Mouse (Mus musculus): ENCODE measurements around the gene Hbs1l. TPM values are rescaled to one million over a fixed set of nuclear protein-coding genes. Genes with fewer than 3 reads are reported as not detected.

Hbs1l gene
- total and polyA plus RNA-seq, 3 experiments, result 103 to 115 TPM; not detected in 1

- peaks cover 0 to 7% of the 10 kb centered on the region in 2 experiments; a peak in 1 of 4 replicates for H3K36me3 ChIP-seq (ENCODE audit: control insufficient read depth in 1 of 2, insufficient read depth in 2 of 2, low read length in 2 of 2)
- no peaks in the 10 kb centered on the region for H3K79me2 ChIP-seq (ENCODE audit: control insufficient read depth, insufficient read depth, low read length, poor library complexity)
- no peaks in the 10 kb centered on the region for H3K27me3 ChIP-seq (ENCODE audit: control insufficient read depth in 1 of 2, insufficient read depth in 2 of 2, low read length in 2 of 2)
- peaks cover 0 to 8% of the 10 kb centered on the region in 2 experiments; a peak in 2 of 4 replicates for H3K4me1 ChIP-seq (ENCODE audit: control insufficient read depth in 1 of 2, insufficient read depth in 2 of 2, low read length in 2 of 2)
- no peak overlapping the region for H3K27ac ChIP-seq (ENCODE audit: control insufficient read depth, low read depth, low read length)
- no peak overlapping the region for H3K9ac ChIP-seq (ENCODE audit: control insufficient read depth, low read depth, low read length, poor library complexity, severe bottlenecking)
- peak; percentile 84 for DNase-seq (ENCODE audit: low read depth, low spot score)
- peak; percentile 60; the same call in 1 of the 2 replicates for TF ChIP-seq TCF12 (IDR thresholded peaks at IDR 0.05; ENCODE audit: low read depth, low read length)
- TF ChIP-seq KAT2A (conservative IDR thresholded peaks at IDR 0.05; ENCODE audit: low read depth, low read length), result no peak
- peak; percentile 51 for TF ChIP-seq ZC3H11A (IDR thresholded peaks at IDR 0.05; ENCODE audit: low read depth, low read length)
- no peak for TF ChIP-seq E2F4 (IDR thresholded peaks at IDR 0.05; ENCODE audit: borderline replicate concordance, low read depth, low read length)
- no peak for TF ChIP-seq GABPA (IDR thresholded peaks at IDR 0.05; ENCODE audit: low read depth, low read length)
- TF ChIP-seq MAX (IDR thresholded peaks at IDR 0.05; ENCODE audit: low read length), result 0 out of 2 replicates have a peak, but pooled peaks have one; percentile 19
- no peak for TF ChIP-seq ETS1 (IDR thresholded peaks at IDR 0.05; ENCODE audit: low read depth, low read length)
- peak; percentile 72 to 85 (median 77) for TF ChIP-seq CTCF (IDR thresholded peaks at IDR 0.05 in 2 of 3, conservative IDR thresholded peaks at IDR 0.05 in 1 of 3; ENCODE audit: control insufficient read depth in 1 of 3, insufficient read depth in 1 of 3, low read depth in 2 of 3, low read length in 3 of 3, poor library complexity in 1 of 3, severe bottlenecking in 1 of 3)
- no peak for TF ChIP-seq JUND (IDR thresholded peaks at IDR 0.05; ENCODE audit: low read depth, low read length)
- peak; percentile 91 for TF ChIP-seq SMC3 (IDR thresholded peaks at IDR 0.05; ENCODE audit: low read depth, low read length)
- peak; percentile 25; the same call in 1 of the 2 replicates for TF ChIP-seq TAL1 (IDR thresholded peaks at IDR 0.05; ENCODE audit: low read length)
- no peak for TF ChIP-seq GATA1 (IDR thresholded peaks at IDR 0.05; ENCODE audit: low read depth, low read length)
- peak; percentile 51 to 53 for TF ChIP-seq EP300 (IDR thresholded peaks at IDR 0.05; ENCODE audit: low read depth in 1 of 2, low read length in 2 of 2)
- peak; percentile 54 for TF ChIP-seq RAD21 (IDR thresholded peaks at IDR 0.05; ENCODE audit: low read depth, low read length)
- no peak overlapping the region for H3K4me3 ChIP-seq (ENCODE audit: control insufficient read depth in 1 of 2, insufficient read depth in 1 of 2, low read depth in 2 of 2, low read length in 2 of 2)
- no peaks in the 10 kb centered on the region for H3K9me3 ChIP-seq (replicated peaks; ENCODE audit: insufficient read depth, low read length)
Measured at GRCm38 (mm10) chr10:21378196-21378944, 82.6 kb downstream of the Hbs1l start.

GRCm38 (mm10) chr10:21382914-21383313 is 87.1 kb downstream of the Hbs1l start:
- no peak overlapping the region for H3K27ac ChIP-seq (ENCODE audit: control insufficient read depth, low read depth, low read length)
- no peaks in the 10 kb centered on the region for H3K9me3 ChIP-seq (replicated peaks; ENCODE audit: insufficient read depth, low read length)
- peaks cover 2 to 22% of the 10 kb centered on the region in 2 experiments; a peak in 3 of 4 replicates for H3K4me1 ChIP-seq (ENCODE audit: control insufficient read depth in 1 of 2, insufficient read depth in 2 of 2, low read length in 2 of 2)
- H3K36me3 ChIP-seq (ENCODE audit: control insufficient read depth in 1 of 2, insufficient read depth in 2 of 2, low read length in 2 of 2), result peaks cover 0 to 21% of the 10 kb centered on the region in 2 experiments; a peak in 2 of 4 replicates
- no peaks in the 10 kb centered on the region for H3K79me2 ChIP-seq (ENCODE audit: control insufficient read depth, insufficient read depth, low read length, poor library complexity)
- no peak overlapping the region; the same call in 1 of the 2 replicates for H3K9ac ChIP-seq (ENCODE audit: control insufficient read depth, low read depth, low read length, poor library complexity, severe bottlenecking)
- H3K4me3 ChIP-seq (ENCODE audit: control insufficient read depth in 1 of 2, insufficient read depth in 1 of 2, low read depth in 2 of 2, low read length in 2 of 2), result no peak overlapping the region
- no peaks in the 10 kb centered on the region for H3K27me3 ChIP-seq (ENCODE audit: control insufficient read depth in 1 of 2, insufficient read depth in 2 of 2, low read length in 2 of 2)
- peak; percentile 38; the same call in 1 of the 2 replicates for TF ChIP-seq TBP (IDR thresholded peaks at IDR 0.05; ENCODE audit: low read depth, low read length)
- TF ChIP-seq ZNF384 (IDR thresholded peaks at IDR 0.05; ENCODE audit: low read depth, low read length), result peak; percentile 46
- peak; percentile 59 for TF ChIP-seq HCFC1 (IDR thresholded peaks at IDR 0.05; ENCODE audit: low read depth, low read length)
- 0 out of 2 replicates have a peak, but pooled peaks have one; percentile 39 for TF ChIP-seq MXI1 (IDR thresholded peaks at IDR 0.05; ENCODE audit: low read depth, low read length)
- peak; percentile 76 for TF ChIP-seq GATA1 (IDR thresholded peaks at IDR 0.05; ENCODE audit: low read depth, low read length)
- no peak for TF ChIP-seq GABPA (IDR thresholded peaks at IDR 0.05; ENCODE audit: low read depth, low read length)
- TF ChIP-seq MYC (IDR thresholded peaks at IDR 0.05; ENCODE audit: low read depth, low read length), result peak; percentile 11; the same call in 1 of the 2 replicates
- TF ChIP-seq RCOR1 (IDR thresholded peaks at IDR 0.05; ENCODE audit: low read depth, low read length), result peak; percentile 33; the same call in 1 of the 2 replicates
- peak; percentile 50; the same call in 1 of the 2 replicates for TF ChIP-seq MAZ (IDR thresholded peaks at IDR 0.05; ENCODE audit: low read depth, low read length)
- peak; percentile 53; the same call in 1 of the 2 replicates for TF ChIP-seq BHLHE40 (IDR thresholded peaks at IDR 0.05; ENCODE audit: borderline replicate concordance, low read depth, low read length)
- no peak for TF ChIP-seq MYB (IDR thresholded peaks at IDR 0.05; ENCODE audit: low read depth, low read length)
- no peak for TF ChIP-seq CHD1 (IDR thresholded peaks at IDR 0.05; ENCODE audit: low read depth, low read length)
- TF ChIP-seq SMC3 (IDR thresholded peaks at IDR 0.05; ENCODE audit: low read depth, low read length), result peak; percentile 100
- TF ChIP-seq TAL1 (IDR thresholded peaks at IDR 0.05; ENCODE audit: low read length), result no peak
- peak; percentile 99 for TF ChIP-seq ZC3H11A (IDR thresholded peaks at IDR 0.05; ENCODE audit: low read depth, low read length)
- peak in 2 of 3 experiments; percentile 37 to 86 for TF ChIP-seq CTCF (IDR thresholded peaks at IDR 0.05 in 2 of 3, conservative IDR thresholded peaks at IDR 0.05 in 1 of 3; ENCODE audit: control insufficient read depth in 1 of 3, insufficient read depth in 1 of 3, low read depth in 2 of 3, low read length in 3 of 3, poor library complexity in 1 of 3, severe bottlenecking in 1 of 3)
- no peak for TF ChIP-seq ZKSCAN1 (IDR thresholded peaks at IDR 0.05; ENCODE audit: low read depth, low read length)
- TF ChIP-seq JUND (IDR thresholded peaks at IDR 0.05; ENCODE audit: low read depth, low read length), result peak; percentile 55; the same call in 1 of the 2 replicates
- TF ChIP-seq SIN3A (IDR thresholded peaks at IDR 0.05; ENCODE audit: low read length), result peak; percentile 90
- TF ChIP-seq MAFK (IDR thresholded peaks at IDR 0.05; ENCODE audit: borderline replicate concordance, low read depth, low read length), result no peak
- DNase-seq (ENCODE audit: low read depth, low spot score), result peak; percentile 90

Data from MEL (cell line).